Mouse (Mus musculus): ENCODE results near the gene Rbmx2.

Gene Rbmx2

GRCm38 (mm10) chrX:48694864-48695371 lies at the start of gene Rbmx2:
Gene Rbmx2 (plus strand): TSS chrX:48695004.
- DNase-seq = peak; percentile 78 to 79

GRCm38 (mm10) chrX:48666807-48667206 lies 28.0 kb upstream of the Rbmx2 start:
- DNase-seq = no peak

GRCm38 (mm10) chrX:48669588-48669987 lies 25.2 kb upstream of the Rbmx2 start:
- DNase-seq = no peak

GRCm38 (mm10) chrX:48671714-48672113 lies 23.1 kb upstream of the Rbmx2 start:
- DNase-seq = no peak

- no peak for DNase-seq
These were observed 20.6 kb upstream of the Rbmx2 start, which contains the start of gene Gpr119 for GRCm38 (mm10) chrX:48674171-48674570. Gene Gpr119 (minus strand): TSS chrX:48674478.

- peak in 1 of 2 experiments; percentile 7 for DNase-seq
These were observed 11.4 kb upstream of the Rbmx2 start for GRCm38 (mm10) chrX:48683451-48683850.

- no peak for DNase-seq
These were observed 10.9 kb upstream of the Rbmx2 start for GRCm38 (mm10) chrX:48683857-48684256.

- DNase-seq = no peak
These were observed 344 bp upstream of the Rbmx2 start for GRCm38 (mm10) chrX:48694460-48694859.

- no peak for DNase-seq
These were observed 14.9 kb downstream of the Rbmx2 start for GRCm38 (mm10) chrX:48709701-48710100.

GRCm38 (mm10) chrX:48712846-48713245 lies 18.0 kb downstream of the Rbmx2 start:
- no peak for DNase-seq

- no peak for DNase-seq
These were observed 60.0 kb downstream of the Rbmx2 start for GRCm38 (mm10) chrX:48754710-48755283.

Data from thymus, adult 18-20 months (tissue).